Mouse (Mus musculus): ENCODE results near the gene Kitl.

The Kitl gene

DNA sequence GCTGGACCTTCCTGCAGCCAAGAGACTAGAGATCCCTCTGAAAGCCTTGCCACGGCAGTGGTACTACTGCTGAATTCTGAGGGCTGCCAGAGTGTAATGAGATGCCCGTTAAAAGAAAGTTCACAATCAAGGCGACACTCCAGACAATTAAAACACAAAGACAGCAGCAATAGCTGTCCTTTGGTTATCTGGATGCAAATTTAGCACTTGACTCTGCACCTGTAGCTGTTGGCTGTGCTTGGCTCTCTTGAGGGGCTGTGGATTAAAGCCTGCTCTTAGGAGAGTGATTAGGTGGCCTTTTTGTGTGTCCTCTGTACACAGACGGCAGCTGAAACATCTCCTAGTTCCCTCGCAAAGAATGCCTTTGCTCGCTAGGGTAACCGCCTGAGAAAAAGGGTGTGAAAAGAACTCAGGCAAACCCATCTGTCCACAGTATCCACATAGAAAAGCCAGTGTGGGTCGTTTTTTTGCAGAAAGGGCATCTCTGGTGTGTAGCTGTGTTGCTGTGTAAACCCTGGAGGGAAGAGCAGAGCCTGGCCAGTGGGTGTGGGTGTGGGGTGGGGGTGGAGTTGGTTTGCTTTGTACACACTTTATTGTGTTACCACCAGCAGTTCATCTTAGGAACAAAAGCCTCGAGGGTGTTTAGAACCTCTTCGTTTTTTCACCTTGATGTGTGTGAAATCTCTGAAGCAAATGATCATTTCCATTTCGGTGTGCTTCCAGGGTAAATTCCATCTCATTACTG, 6.8 kb downstream of the Kitl start:
- POLR2A ChIA-PET, result interaction anchor here in 1 of 4 experiments (0.7 kb wide), 1 partner anchor 30 kb away, joined by 3 read pairs; no protein-coding TSS in a partner anchor

DNA sequence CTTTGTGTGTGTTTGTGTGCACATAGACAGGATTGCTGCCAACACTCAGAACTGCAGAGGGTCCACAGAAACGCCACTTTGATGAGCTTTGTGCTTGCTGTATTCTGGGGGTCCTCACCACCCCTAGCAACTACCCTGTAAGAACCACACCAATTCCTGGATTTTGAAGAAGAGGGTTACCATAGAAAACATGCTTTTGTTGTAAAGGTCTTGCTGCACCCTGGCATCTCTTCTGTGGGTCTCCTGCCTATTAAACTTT, 7.3 kb downstream of the Kitl start:
- ChIA-PET POLR2A (interaction anchor here in 1 of 4 experiments (0.7 kb wide), 1 partner anchor 30 kb away, joined by 3 read pairs; no protein-coding TSS in a partner anchor), CTCF (no interaction called here)

More for the DNA sequence above, 6.8 kb downstream of the Kitl start:
- CTCF ChIA-PET, result no interaction called here

DNA sequence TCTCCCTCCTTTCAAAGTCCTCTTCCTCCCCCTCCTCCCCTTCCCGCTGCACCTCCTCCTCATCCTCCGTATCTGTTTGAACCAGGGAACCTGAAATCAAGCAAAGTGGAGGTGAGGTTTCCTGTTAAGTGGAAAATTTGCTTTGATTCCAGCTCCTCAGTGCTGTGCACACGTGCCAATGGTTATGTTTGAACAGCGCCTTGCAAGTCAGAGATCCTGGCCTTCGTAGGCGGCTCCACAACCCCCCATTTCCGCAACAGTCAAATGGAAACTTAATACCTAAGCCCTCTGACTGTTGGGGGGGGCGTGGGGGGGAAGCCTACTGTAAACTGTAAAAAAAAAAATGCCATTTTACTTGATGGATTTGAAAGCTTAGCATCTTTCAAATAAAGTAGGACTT, 10.2 kb downstream of the Kitl start:
- ChIA-PET CTCF (no interaction called here), POLR2A (interaction anchor here in 2 of 4 experiments (0.7 to 2.6 kb wide), 3 partner anchors 10 to 57 kb away, joined by 4 to 14 read pairs (median 6); partner anchors contain the start of gene Kitl (in 2 of the 2))

DNA sequence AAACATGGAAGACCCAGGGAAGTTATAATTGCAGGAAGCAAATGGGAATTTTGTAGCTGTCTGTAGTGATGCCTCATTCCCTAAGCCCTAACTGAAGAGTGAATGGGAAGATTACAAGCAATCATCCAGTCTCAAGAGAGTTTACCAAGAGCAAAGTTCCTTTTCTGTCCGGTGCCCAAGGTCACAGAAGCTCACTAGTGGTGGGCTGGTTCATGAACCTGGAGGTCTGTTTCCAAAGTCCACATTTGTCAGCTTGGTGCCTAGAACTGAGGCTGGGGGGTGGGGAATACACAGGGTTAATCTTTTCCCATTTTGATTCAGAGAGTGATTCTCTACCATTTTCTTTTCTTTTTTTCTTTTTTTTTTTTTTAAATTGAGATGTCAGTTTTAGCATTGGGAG, 11.3 kb downstream of the Kitl start:
- ChIA-PET CTCF (no interaction called here), POLR2A (interaction anchor here in 2 of 4 experiments (1.7 to 2.6 kb wide), 2 partner anchors 11 kb away, joined by 6 to 14 read pairs; partner anchors contain the start of gene Kitl (in 2 of the 2))

DNA sequence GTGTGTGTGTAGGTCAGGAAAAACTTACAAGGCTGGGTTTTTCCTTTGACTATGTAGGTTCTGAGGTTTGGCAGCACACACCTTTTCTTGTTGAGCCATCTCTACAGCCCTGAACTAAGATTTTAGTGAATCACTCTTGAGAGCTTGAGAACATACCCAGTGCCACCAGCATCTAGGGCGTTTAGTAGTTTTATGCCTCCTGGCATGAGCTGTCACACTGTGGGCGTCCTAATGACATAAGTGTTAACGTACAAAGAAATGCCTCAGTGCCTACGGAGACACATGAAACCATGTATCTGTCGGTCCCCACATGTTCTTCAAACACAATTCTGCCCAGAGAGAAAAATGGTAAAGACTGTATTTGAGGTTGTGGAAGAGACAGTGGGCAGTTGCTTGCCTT, 15.0 kb downstream of the Kitl start:
- CTCF ChIA-PET, result no interaction called here

DNA sequence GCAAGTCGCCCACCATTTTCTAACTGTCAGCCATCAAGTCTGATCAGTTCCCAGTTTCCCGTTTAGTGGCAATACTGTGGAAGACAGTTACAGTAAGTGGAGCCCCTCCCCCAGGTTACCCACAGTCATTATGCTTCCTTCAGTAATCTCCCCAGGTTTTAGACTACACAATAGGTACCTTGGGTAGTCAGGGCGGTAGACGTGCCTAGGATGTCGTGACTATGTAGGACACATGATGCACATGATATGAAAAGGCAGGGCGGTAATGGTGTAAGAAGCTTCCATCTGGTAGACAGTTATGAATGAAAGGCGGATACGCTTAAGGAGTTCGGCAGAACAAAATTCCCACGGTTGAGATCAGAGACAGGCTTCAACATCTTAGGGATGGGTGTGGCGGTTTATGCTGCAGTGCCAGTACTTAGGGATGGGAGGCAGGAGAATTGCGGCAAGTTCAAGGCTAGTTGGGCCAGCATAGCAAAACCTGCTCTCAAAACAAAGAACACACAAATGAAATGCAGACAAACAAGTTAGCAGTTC, 15.6 kb downstream of the Kitl start:
- ChIA-PET CTCF (no interaction called here), POLR2A (no interaction called here)

More for the DNA sequence above, 15.0 kb downstream of the Kitl start:
- POLR2A ChIA-PET, result no interaction called here

DNA sequence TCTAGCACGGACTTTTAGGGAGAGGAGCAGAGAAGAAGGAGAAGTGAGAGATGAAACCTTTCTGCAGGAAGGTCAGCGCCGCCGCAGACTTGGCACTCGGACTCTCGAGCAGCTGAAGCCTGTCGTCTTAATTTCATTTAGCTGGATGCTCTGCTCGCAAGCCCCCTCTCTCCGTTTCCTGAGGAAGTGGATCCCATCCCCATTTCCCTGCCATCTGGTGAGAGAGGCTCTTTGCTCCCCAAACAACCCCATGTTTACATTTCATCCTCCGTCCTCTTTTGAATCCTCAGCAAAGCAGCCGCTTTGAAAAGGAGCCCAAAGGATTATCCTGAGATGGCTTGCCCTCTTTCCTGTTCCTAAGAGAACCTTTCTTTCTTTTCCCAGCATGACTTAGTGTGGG, 16.2 kb downstream of the Kitl start:
- ChIA-PET CTCF (no interaction called here), POLR2A (interaction anchor here in 1 of 4 experiments (0.5 kb wide), 1 partner anchor 770 kb away, joined by 3 read pairs; no protein-coding TSS in a partner anchor)

DNA sequence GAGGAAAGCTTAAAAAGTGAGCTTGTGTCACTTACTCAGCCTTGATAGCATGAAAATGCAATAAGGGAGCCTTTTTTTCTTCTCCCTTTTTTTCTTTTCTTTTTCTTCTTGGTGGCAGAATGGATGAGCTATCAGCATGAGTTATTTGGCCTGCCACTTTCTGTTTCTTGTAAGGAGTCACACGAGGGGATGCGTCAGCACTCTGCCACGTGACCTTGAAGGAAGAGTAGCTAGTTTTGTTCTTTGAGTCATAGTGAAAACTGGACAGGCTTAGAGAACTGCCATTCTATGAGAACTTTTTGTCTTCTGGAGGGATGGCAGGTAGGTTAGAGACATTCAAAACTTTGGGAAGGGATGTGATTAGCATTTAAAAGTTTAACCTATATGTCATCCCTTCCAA, 17.1 kb downstream of the Kitl start:
- ChIA-PET CTCF (no interaction called here), POLR2A (interaction anchor here in 1 of 4 experiments (1.1 kb wide), 1 partner anchor 17 kb away, joined by 3 read pairs; the partner anchor contains the start of gene Kitl)

DNA sequence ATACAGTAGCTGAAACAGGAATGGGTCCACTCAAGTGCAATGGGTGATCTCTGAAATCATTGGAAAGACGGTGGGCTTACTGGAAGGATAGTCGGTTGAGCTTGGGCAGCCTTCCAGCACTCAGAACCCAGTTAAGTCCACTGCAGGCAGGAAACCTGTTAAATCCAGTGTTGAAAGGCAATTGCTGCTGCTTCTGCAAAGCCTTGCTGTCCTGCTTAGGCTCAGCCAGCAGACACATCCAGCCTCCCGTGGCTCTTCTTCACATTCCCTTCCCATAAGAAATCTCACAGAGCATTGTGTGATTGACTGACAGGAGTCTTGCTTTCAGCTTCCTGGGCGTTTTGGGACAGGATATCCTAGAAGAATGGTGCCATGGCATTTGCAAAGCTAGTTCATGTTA, 20.6 kb downstream of the Kitl start:
- ChIA-PET POLR2A (no interaction called here), CTCF (interaction anchor here in 3 of 4 experiments (0.6 to 0.7 kb wide), 3 partner anchors 62 to 416 kb away, joined by 3 read pairs; no protein-coding TSS in a partner anchor)

DNA sequence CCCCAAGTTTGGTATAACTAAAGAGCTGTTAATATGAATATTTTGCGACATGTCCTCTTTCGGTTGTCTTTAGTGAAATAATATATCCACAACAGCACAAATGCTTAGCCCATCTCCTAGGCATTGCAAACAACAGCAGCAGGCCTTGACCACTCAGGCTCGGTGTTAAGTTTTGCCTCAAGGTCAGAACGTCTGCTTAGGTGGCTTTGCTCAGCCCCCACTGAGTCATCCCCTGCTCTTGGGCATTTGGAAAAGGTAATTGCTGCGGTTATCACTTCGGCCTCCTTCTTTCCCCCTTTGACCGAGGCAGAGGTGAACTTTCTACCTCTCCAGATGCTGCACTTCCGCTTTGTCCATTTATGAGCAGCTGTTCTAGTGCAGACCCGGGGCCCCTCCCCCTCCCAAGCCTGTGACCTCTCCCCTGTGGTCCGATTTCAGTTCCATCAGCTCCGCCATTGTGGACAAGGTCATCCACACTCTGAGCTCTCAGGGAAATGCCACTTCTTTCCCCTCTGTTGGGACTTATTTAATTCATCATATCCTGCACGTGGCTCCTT, 23.0 kb downstream of the Kitl start:
- ChIA-PET CTCF (no interaction called here), POLR2A (interaction anchor here in 3 of 4 experiments (0.7 to 2.0 kb wide), 6 partner anchors 11 to 28 kb away, joined by 3 to 8 read pairs (median 4); partner anchors contain the start of gene Kitl (in 2 of the 3))

DNA sequence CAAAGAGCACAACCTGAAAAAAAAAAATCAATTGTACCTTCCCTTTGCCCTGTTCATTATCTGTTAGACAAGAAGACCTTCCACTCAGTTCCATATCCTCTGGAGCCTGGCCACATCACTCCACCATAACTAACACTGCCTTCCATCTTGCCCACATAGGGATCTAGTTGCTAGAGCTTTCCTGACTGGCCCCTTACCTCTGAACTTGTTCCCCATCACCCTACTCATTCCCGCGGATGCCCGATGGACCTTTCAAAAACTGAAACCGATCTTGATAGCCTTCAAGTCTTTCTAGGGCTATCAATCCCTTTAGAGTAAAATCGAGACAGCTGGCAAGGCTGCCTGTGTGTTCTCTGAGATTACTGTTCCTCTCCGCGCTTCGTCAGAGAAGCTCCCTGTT, 23.6 kb downstream of the Kitl start:
- ChIA-PET CTCF (no interaction called here), POLR2A (interaction anchor here in 3 of 4 experiments (0.7 to 2.0 kb wide), 6 partner anchors 12 to 27 kb away, joined by 3 to 8 read pairs (median 4); partner anchors contain the start of gene Kitl (in 2 of the 3))

DNA sequence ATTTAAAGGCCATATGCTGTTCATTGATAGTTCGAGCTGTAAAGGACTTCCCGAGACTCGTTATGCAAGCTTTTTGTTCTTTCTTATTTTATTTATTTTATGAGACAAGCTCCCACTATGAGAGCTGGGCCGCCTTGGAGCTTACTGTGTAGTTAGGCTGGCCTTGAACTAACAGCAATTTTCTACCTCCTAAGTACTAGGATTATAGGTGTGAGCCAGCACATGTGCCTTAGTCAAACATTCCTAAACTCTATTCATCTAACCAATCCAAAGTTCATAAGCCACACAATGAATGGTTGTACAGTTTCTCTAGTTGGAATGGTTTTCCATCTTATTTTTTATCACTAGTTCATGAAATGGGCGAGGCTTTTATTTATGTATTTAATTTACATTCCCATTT, 28.3 kb downstream of the Kitl start:
- ChIA-PET POLR2A (no interaction called here), CTCF (no interaction called here)

DNA sequence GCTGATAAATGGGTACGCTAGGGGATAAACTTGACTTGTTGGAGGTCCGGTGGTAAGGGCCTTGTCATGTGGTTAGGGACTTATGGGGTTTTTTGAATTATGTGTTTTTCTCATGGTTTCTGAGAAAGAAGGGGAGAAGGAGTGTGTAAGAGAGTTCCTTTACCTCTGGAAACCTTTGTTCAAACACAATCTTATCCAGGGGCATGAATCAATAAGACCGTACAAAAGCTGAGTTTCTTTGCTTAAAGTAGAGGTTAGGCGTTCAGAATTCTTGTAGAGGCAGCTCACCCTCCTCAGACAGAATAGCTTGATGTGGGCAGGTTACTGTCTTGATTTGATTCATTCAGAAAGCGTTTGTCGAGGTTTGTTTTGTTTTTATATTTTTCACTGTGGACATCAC, 28.7 kb downstream of the Kitl start:
- ChIA-PET POLR2A (no interaction called here), CTCF (no interaction called here)

DNA sequence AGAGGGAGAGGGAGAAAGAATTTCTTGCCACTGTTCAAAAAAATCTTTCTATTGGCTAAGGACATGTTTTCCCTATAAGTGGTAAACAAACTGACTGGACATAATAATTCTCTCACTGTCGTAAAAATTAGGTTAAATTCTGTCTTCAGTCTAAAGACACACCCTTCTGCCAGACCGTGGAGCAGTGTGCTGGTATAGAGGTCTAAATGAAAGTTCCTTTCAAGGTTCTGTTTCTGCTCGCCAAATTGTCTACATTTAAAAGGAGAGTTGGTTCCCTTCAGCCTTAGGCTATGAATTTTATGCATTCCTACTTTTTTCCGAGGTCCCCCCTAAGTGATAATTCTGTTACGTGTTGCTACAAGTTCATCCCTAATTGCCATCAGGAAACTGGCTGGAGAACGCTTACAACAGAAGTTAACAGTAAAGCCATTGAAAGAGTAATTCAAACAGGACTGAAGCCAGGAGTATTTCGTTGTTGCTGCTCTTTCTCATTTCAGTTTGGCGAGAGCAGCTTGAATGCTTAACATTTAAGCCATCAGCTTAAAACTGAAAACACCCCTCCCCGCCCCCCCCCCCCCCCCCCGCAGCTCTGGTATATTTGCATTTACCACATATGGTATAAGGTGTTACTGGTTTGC, 35.8 kb downstream of the Kitl start:
- ChIA-PET CTCF (no interaction called here), POLR2A (no interaction called here)

DNA sequence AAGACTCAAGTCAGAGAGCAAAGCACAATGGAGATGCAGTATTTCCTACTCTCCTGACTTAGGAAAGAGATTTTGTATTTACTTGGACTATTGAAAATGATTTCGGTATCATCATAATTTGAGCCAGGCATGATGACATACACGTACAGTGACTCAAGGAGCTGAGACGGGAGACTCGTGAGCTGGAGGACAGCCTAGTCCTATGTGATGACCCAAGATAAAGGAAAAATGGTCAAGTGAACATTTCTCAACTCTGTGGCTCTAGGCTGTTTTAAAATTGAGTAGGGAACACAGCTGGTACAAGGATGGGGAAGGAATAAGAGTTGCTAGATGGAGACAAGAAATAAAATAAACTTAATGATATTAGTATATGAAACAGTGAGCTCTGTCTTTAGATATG, 37.0 kb downstream of the Kitl start:
- CTCF ChIA-PET, result no interaction called here
- POLR2A ChIA-PET, result interaction anchor here in 1 of 4 experiments (0.5 kb wide), 1 partner anchor 30 kb away, joined by 3 read pairs; no protein-coding TSS in a partner anchor

DNA sequence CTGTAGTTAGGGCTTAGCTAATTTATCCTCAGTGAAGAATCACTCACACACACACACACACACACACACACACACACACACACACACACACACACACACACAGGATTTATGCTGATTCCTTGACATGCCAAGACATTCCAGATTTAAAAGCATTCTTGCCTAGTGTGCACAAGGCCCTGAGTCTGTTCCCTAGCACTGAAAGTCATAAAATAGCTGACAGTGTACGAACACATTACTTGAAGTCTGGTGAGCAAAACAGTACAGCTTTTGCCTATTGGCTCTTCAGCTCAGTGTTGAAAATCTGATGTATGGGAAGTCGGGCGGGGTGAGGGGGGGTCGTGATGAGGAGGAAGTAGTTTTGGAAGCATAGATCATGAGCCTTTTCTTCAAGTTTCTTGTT, 37.5 kb downstream of the Kitl start:
- ChIA-PET POLR2A (interaction anchor here in 2 of 4 experiments (0.6 to 0.7 kb wide), 2 partner anchors 195 to 237 kb away, joined by 3 to 4 read pairs; no protein-coding TSS in a partner anchor), CTCF (no interaction called here)

DNA sequence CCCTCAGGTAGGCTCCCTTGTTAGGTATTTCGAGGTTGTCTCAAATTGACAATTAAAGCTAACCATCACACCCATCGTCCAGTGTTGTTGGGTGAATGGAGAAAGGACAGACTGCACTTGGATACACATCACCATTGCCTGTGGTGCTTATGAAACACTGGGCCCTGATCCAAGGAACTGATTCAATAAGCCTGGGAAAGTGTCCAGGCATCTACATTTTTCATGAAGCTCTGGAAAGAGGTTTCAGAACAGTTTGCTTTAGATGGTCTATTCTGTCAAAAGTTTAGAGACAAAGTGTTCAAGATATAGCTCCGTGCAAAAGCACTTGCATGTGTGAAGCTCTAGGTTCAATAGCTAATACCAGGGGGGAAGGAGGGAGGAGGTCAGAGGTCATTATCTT, 38.6 kb downstream of the Kitl start:
- ChIA-PET CTCF (no interaction called here), POLR2A (no interaction called here)

DNA sequence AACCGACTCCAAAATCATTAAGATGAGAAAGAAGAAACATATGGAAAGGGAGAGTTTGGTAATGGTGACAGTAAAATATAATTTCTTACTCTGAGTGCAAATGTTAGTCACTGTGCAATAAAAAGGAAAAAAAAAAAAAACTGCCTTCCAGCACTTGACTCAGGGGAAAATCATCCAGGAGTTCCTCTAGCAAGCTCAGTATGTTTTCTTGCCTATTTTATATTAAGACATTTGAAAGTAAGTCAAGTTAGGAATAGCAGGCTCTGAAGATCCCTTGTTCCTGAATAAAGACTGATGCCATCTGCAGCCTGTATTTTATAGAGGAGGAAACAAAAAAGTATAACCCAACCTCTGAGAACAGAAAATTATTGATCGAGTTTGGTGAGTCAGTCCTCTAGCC, 39.7 kb downstream of the Kitl start:
- ChIA-PET POLR2A (no interaction called here), CTCF (no interaction called here)

DNA sequence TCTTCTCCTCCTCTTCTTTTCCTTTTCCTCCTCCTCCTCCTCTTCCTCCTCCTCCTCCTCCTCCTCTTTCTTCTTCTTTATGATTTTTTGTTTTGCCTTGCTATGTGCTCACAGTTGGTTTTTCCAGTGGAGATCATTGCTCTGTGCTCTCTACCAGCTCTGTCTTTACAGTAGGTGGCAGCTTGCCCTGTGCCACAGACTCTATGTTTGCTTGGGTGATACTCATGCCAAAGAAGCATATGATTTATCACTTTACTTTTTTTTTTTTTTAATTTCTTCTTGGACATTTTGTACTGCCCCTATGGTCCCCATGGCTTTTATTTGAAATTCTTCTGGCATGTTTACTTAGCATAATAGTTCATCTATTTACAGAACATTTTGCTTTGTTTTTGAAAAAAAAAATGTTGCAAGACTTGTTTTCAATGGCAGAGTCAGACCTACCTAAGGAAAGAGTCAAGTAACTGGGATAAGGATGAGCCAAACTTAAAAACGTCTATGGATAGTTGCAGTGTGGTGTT, 41.7 kb downstream of the Kitl start:
- CTCF ChIA-PET, result no interaction called here

DNA sequence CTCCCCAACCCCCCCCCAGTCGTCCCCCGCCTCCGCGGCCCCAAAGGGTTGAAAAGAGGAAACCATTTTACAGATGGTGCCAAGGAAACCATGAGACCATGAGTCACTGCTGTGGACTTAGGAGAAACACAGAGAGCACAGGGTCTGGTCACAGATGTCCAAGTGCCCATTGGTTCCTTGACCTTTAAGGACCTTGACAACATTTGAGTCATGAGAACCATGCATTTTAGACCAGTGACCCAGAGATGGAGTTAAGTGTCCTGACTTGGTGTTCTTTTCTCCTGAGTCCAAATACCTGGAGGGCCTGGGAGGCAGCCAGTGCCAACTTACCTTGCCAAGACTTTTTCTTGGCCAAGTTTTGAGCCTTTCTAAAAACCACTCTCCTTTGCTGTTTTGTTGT, 43.9 kb downstream of the Kitl start:
- POLR2A ChIA-PET, result no interaction called here
- CTCF ChIA-PET, result no interaction called here

More for the DNA sequence above, 41.7 kb downstream of the Kitl start:
- POLR2A ChIA-PET, result interaction anchor here in 1 of 4 experiments (1.4 kb wide), 1 partner anchor 41 kb away, joined by 5 read pairs; the partner anchor contains the start of gene Kitl
